Mouse (Mus musculus): ENCODE measurements around the gene Tfap2b. TPM values are rescaled to one million over a fixed set of nuclear protein-coding genes. Genes with fewer than 3 reads are reported as not detected.

Tfap2b gene
- total RNA-seq (2021): 1 to 10 TPM; 1.3 to 1.6 TPM
- long read RNA-seq, experiment 1, partial matches to known transcripts: 0 of 1 reads
- long read RNA-seq, experiment 1, other reads (novel, unspliced or antisense): 1 of 1 reads
- long read RNA-seq, experiment 2, partial matches to known transcripts: 0 of 2 reads
- long read RNA-seq, experiment 2, other reads (novel, unspliced or antisense): 2 of 2 reads

DNA sequence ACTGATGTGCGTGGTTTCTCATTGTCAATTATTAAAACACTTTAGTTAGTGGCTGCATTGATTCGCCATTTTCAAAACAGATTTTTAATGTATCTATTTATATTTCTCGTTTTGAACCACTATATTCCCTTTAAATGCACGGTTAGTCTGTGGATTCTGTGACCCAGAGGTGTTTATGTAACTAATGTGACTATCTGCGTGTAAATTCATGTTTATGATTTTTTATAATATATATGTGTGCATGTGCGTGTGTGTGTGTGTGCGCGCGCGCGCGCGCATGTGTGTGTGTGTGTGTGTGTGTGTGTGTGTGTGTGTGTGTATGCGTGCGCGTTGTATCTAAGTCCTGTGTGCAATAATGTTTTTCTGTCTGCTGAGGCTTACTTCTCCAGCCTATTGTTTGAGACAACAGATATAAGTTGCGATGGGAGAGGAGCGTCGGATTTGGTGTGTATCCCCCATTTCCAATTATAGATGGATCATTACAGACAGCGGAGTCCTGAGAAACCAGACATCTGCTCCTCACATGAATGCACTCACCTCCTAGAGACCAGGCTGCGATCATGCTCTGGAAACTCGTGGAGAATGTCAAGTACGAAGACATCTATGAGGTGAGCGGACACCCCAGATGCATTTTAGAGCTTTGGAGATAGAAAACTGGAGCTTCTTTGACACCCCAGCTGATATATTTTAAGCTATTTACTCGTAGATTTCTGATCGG lies at the start of gene Tfap2b:
Gene Tfap2b, plus strand, starts transcription at position 274 of the 718 bp plus-strand sequence.
- DNase-seq (ENCODE audit: low spot score in 2 of 2): no peak

DNA sequence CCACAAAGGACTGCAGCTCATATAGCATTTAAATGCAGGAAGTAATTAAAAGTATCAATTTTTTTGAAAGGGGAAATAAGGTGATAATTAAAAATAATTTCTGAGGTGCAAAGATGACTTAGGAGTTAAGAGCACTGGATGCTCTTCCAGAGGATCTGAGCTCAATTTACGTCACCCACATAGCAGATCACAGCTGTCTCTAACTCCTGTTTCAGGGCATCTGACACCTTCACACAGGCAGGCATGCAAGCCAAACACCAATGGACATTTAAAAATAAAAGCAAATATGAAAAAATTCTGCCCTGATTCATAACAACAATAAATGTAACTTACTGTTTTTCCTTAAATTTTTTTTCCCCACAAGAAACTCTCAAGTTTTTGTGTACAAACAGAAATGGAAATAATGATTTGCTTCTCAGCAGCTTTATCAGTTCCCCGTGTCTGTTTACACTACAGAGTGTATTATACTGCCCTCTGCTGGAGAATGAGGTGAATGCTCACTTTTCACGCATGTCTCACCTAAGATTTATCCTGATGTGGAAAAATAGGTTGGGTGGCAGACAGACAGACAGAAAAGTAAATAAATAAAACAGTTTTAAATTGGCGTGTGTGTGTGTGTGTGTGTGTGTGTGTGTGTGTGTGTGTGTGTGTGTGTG lies 29.8 kb upstream of the Tfap2b start:
- peak; percentile 10 to 43 for DNase-seq (ENCODE audit: low spot score in 2 of 2)

DNA sequence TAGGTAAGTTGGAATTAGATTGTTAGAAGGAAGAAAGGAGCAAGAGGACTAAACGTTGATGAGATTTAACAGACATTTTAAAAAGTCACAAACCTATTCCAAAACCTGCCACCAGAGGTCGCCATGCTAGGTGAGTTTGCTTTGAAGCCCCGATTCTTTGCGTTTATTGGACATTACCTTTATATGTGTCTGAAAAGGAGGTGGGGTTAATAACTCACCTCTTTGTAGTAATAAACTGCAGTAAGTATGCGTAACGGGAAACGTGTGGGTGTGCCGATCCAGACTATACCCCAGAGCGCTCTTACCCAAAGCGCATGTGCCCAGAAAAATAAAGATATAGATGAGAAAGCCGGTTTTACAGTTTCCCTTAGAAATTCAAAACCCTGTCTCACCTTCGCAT lies 3.1 kb upstream of the Tfap2b start:
- DNase-seq (ENCODE audit: low spot score in 2 of 2): peak; percentile 31 to 57

GRCm38 (mm10) chr1:19206194-19206593 lies 2.5 kb upstream of the Tfap2b start:
- DNase-seq (ENCODE audit: low spot score in 2 of 2): no peak

GRCm38 (mm10) chr1:19207611-19208010 lies 1.1 kb upstream of the Tfap2b start:
- no peak for DNase-seq (ENCODE audit: low spot score in 2 of 2)

GRCm38 (mm10) chr1:19209359-19209745 lies 638 bp downstream of the Tfap2b start:
- DNase-seq (ENCODE audit: low spot score in 2 of 2): no peak

GRCm38 (mm10) chr1:19209776-19210175 lies 1.1 kb downstream of the Tfap2b start:
- DNase-seq (ENCODE audit: low spot score in 2 of 2): no peak

GRCm38 (mm10) chr1:19210215-19211032 lies 1.7 kb downstream of the Tfap2b start:
- DNase-seq (ENCODE audit: low spot score in 2 of 2): no peak

DNA sequence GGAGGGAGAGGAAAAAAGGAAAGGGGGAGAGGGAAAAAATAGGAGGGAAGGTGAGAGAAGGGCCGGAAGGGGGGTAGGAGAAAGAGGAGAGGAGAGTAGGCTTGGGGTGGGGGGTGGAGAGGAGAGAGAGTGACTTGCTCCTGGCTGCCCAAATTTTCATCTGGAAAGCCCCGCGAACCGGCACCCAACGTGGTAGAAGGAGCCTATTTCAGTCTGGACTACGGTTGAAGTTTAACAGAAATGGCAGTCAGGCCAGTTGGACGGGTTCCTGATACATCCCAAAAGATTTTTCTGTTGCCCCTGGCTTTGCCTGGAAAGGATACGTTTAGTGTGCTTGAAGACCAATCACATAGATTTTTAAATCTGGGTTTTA lies 2.3 kb downstream of the Tfap2b start:
- DNase-seq (ENCODE audit: low spot score in 2 of 2): no peak

GRCm38 (mm10) chr1:19211546-19212154 lies 2.9 kb downstream of the Tfap2b start:
- no peak for DNase-seq (ENCODE audit: low spot score in 2 of 2)

DNA sequence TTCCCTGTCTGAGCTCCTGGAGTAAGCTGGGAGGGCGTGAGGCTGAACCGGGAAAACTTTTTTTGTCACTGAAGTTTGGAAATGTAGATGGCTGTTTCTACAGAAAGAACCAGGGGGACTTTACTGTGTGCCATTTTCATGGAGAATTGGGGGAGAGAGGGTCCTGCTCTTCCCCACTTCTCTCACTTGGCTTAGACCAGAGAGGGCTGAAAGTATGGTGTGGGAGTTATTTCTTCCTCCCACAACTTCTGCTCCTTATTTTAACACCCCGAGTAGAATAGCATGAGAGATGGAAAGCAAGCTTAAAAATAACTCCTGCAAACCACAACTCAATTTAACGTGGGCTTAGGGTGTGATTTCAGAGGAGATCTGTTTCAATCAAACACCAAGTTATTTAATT lies 4.0 kb downstream of the Tfap2b start:
- no peak for DNase-seq (ENCODE audit: low spot score in 2 of 2)

GRCm38 (mm10) chr1:19213171-19213570 lies 4.5 kb downstream of the Tfap2b start:
- no peak for DNase-seq (ENCODE audit: low spot score in 2 of 2)

- no peak for DNase-seq (ENCODE audit: low spot score in 2 of 2)
Measured at GRCm38 (mm10) chr1:19213851-19214395, 5.2 kb downstream of the Tfap2b start.

DNA sequence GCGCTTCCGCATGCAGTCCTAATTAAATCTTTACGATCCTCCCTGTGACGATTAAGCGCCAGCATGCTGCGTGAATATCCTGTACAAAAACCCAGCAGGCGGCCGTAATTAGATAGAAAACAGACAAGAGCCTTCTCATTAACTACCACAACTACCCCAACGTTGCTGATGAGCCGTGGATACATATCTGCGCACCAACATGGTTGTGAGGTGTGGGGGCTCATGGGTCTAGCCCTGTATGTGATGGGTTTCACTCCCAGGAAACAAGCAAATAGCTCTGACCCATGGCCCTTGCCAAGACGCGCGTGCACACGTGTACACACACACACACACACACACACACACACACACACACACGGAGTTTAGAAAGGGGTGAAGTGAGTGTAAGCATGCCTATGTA lies 8.7 kb downstream of the Tfap2b start:
- no peak for DNase-seq (ENCODE audit: low spot score in 2 of 2)

DNA sequence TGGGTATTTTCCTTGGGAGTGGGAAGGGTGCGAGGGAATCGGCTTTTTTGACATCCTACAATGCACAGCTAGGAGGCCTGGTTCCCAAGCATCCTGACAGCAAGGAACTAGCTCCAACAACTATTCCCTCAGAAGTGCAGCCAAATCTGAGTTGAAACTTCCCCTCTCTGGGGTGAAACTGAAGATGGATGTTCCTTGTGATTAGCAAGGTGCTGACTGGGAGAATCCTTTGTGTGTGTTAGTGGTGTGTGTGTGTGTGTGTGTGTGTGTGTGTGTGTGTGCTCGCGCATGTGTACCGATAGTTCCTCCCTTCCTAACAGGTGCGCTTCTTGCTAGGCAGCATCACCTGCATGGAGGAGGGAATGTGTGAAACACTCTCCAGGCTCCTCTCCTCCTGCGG lies 9.5 kb downstream of the Tfap2b start:
- DNase-seq (ENCODE audit: low spot score in 2 of 2): no peak

DNA sequence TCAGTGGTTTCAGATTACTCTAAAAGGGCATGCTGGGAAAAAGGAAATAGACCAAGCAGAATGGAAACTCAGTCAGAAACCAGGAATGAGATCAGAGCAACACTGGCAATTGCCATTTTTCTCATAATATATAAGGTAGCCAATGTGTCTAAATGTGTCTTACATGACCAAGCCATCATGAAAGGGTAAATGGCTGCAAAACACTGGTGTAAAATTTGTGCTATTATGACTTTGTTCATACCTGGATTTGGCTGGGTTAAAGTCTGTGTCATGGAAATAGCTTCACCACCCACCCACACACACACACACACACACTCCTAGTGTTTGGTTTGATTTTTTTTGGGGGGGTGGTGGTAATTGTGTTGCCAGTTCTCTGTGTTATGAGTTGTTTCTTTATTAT lies 10.7 kb downstream of the Tfap2b start:
- no peak for DNase-seq (ENCODE audit: low spot score in 2 of 2)

GRCm38 (mm10) chr1:19220564-19220963 lies 11.8 kb downstream of the Tfap2b start:
- DNase-seq (ENCODE audit: low spot score in 2 of 2): no peak

DNA sequence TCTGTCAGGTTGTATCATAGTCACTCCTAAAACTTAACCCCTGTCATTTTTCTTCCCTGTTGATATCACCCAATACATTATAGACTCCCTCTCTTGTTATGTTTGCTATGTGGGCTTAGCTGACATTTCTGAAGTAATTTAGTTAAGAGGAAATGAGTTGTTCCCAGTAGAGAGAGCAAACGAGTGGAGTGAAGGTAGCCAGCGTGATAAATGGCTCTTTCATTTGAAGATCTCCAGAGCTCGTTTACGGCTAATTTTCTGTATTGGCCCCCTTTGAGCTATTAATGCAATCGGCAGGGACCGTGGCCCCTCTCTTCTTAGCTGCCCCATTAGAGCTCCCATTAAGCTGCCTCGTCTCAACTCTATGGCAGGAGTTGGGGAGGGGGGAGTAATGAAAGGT lies 12.9 kb downstream of the Tfap2b start:
- no peak for DNase-seq (ENCODE audit: low spot score in 2 of 2)

DNA sequence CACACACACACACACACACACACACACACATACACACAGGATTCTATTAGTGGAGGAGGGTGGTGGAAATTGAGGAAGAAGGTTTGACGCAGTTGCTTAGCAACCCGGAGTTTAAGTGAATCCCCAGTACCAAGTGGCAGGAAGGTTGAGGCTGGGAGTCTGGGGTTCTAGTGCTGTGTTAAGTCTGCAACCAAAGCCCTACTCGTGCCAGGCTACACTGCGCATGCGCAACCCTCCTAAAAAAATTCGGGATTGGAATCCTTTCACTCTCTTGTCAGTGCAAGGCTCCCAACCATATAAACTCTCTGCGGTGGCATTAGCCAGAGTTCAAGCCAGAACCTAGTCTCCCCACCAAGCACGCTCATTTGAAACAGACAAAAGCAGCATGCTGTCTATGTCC lies 18.0 kb downstream of the Tfap2b start:
- no peak for DNase-seq (ENCODE audit: low spot score in 2 of 2)

- no peak for DNase-seq (ENCODE audit: low spot score in 2 of 2)
Measured at GRCm38 (mm10) chr1:19230926-19231573, 22.3 kb downstream of the Tfap2b start.
